Comparison of ENCODE assay signal across 10 mouse cellular contexts in genomic region chr11:117278113-117278512, GRCm38 (mm10).
DNase-seq lines count a peak whose midpoint lies in the region; ATAC-seq lines count a peak whose summit lies in the region.
"Had no signal": no experiment of that assay in that cellular context is flagged by ENCODE, and none has a peak within 500 bp of the region (broad histone marks: within the 10 kb centered on the region; RNA-seq: fewer than 3 reads in every experiment).

No protein-coding gene starts in this region.

- WGBS in heart, embryonic 10.5 days: 0% methylated on average over 1 of the region's 1 CpGs
- WGBS in kidney, embryonic 15.5 days: 12% methylated on average over 1 of the region's 1 CpGs
- WGBS in limb, embryonic 13.5 days: 12% methylated on average over 1 of the region's 1 CpGs

- H3K9ac ChIP-seq in kidney, embryonic 15.5 days: no peak overlapping the region
- peak overlapping the region; percentile 58 for H3K9ac ChIP-seq in limb, embryonic 13.5 days

- peaks cover 11% of the 10 kb centered on the region; the same call in 1 of the 2 replicates for H3K27me3 ChIP-seq in heart, embryonic 10.5 days (ENCODE audit: insufficient read depth, poor library complexity, severe bottlenecking)
- no peaks in the 10 kb centered on the region for H3K27me3 ChIP-seq in kidney, embryonic 15.5 days
- no peaks in the 10 kb centered on the region for H3K27me3 ChIP-seq in limb, embryonic 13.5 days

- ATAC-seq in kidney, embryonic 15.5 days (replicated peaks; ENCODE audit: low FRiP score): no peak
- ATAC-seq in limb, embryonic 13.5 days (ENCODE audit: low FRiP score, low read depth): no peak

- no peak overlapping the region for H3K4me3 ChIP-seq in heart, embryonic 10.5 days
- no peak overlapping the region for H3K4me3 ChIP-seq in kidney, embryonic 15.5 days (replicated peaks)
- no peak overlapping the region for H3K4me3 ChIP-seq in brown adipose tissue, adult 24 weeks (ENCODE audit: insufficient read depth, low read depth, low read length)
- H3K4me3 ChIP-seq in limb, embryonic 13.5 days: no peak overlapping the region
- H3K4me3 ChIP-seq: myocyte had no signal

- H3K36me3 ChIP-seq in heart, embryonic 10.5 days: 0 out of 2 replicates have a peak, but pooled peaks cover 2% of the 10 kb centered on the region
- H3K36me3 ChIP-seq in kidney, embryonic 15.5 days: no peaks in the 10 kb centered on the region
- 0 out of 2 replicates have a peak, but pooled peaks cover 4% of the 10 kb centered on the region for H3K36me3 ChIP-seq in limb, embryonic 13.5 days

- H3K4me1 ChIP-seq in heart, embryonic 10.5 days: peaks cover 93% of the 10 kb centered on the region
- peaks cover 99% of the 10 kb centered on the region for H3K4me1 ChIP-seq in kidney, embryonic 15.5 days
- peaks cover 81% of the 10 kb centered on the region for H3K4me1 ChIP-seq in brown adipose tissue, adult 24 weeks (ENCODE audit: control insufficient read depth, insufficient read depth, insufficient read length, low read length)
- H3K4me1 ChIP-seq in limb, embryonic 13.5 days: peaks cover 98% of the 10 kb centered on the region

- no peak overlapping the region for H3K4me2 ChIP-seq in kidney, embryonic 15.5 days
- peak overlapping the region; percentile 15 for H3K4me2 ChIP-seq in limb, embryonic 13.5 days (replicated peaks)

- H3K27ac ChIP-seq in heart, embryonic 10.5 days: peak overlapping the region; percentile 52
- peak overlapping the region; percentile 7; the same call in 1 of the 2 replicates for H3K27ac ChIP-seq in kidney, embryonic 15.5 days
- H3K27ac ChIP-seq in brown adipose tissue, adult 24 weeks (replicated peaks; ENCODE audit: low read depth, low read length): peak overlapping the region; percentile 35
- H3K27ac ChIP-seq in limb, embryonic 13.5 days: peak overlapping the region; percentile 65

- no peak for DNase-seq in heart, embryonic 10.5 days (ENCODE audit: low spot score)
- no peak for DNase-seq in heart, postnatal 4 days
- no peak for DNase-seq in kidney, postnatal 36 days
- no peak for DNase-seq in adrenal gland, adult 18-20 months (ENCODE audit: low spot score in 2 of 2)
- DNase-seq in spleen, postnatal 36 days (ENCODE audit: low spot score in 2 of 2): no peak
- DNase-seq: cerebellum, postnatal 25 days had no signal

- no peaks in the 10 kb centered on the region for H3K9me3 ChIP-seq in heart, embryonic 10.5 days
- no peaks in the 10 kb centered on the region for H3K9me3 ChIP-seq in kidney, embryonic 15.5 days (replicated peaks)
- H3K9me3 ChIP-seq in limb, embryonic 13.5 days: no peaks in the 10 kb centered on the region

Comparison
In these comparisons a context has a peak if more than half of its experiments do, and no peak if none do; other contexts are left out.
1. H3K27ac ChIP-seq: peak in every context shown above with its lines; median percentile 65 in limb, embryonic 13.5 days; 52 in heart, embryonic 10.5 days; 35 in brown adipose tissue, adult 24 weeks; 7 in kidney, embryonic 15.5 days.